Mouse (Mus musculus) lung, postnatal 0 days (tissue): Measurements from ENCODE around the gene Acsf3. TPM values are rescaled to one million over a fixed set of nuclear protein-coding genes. Genes with fewer than 3 reads are reported as not detected.

ENCODE experiments used
- ATAC-seq: fragments of 200-750 bp; cut with Nextera tagmentation; 2 replicates; pipeline ENCODE4 v1.8.0; 2017; ENCODE audit warnings: moderate library complexity
- DNase-seq: peaks from one replicate; pipeline ENCODE4 v3.0.0-alpha.2; 2016; ENCODE audit warnings: low spot score
- H3K27ac ChIP-seq: fragments of 300-500 bp; sonication (generic); 2 replicates; pipeline ENCODE4 v1.5.1; 2014; ENCODE audit warnings: antibody characterized with exemption, mild to moderate bottlenecking, low read length, mixed read lengths
- H3K27me3 ChIP-seq: fragments of 300-500 bp; sonication (generic); replicated peaks from 2 replicates; pipeline ENCODE4 v1.6.1; 2014; ENCODE audit warnings: low read length, mixed read lengths; ENCODE audit not compliant: insufficient read depth
- H3K36me3 ChIP-seq: fragments of 300-500 bp; sonication (generic); 2 replicates; pipeline ENCODE4 v1.6.1; 2014; ENCODE audit warnings: low read length, mixed read lengths; ENCODE audit not compliant: insufficient read depth
- H3K4me1 ChIP-seq: fragments of 300-500 bp; sonication (generic); 2 replicates; pipeline ENCODE4 v1.6.1; 2014; ENCODE audit warnings: antibody characterized with exemption, low read depth, low read length, mixed read lengths; ENCODE audit not compliant: insufficient read depth
- H3K4me2 ChIP-seq: fragments of 300-500 bp; sonication (generic); replicated peaks from 2 replicates; pipeline ENCODE4 v1.6.1; 2014; ENCODE audit warnings: low read depth, mild to moderate bottlenecking, low read length, moderate library complexity, mixed read lengths
- H3K4me3 ChIP-seq: fragments of 300-500 bp; sonication (generic); 2 replicates; pipeline ENCODE4 v1.5.1; 2014; ENCODE audit warnings: low read depth, low read length
- H3K9ac ChIP-seq: fragments of 300-500 bp; sonication (generic); replicated peaks from 2 replicates; pipeline ENCODE4 v1.6.1; 2014; ENCODE audit warnings: low read depth, mild to moderate bottlenecking
- H3K9me3 ChIP-seq: fragments of 300-500 bp; sonication (generic); 2 replicates; pipeline ENCODE4 v1.6.1; 2016; ENCODE audit warnings: low read length, mixed read lengths
- CTCF ChIP-seq: IDR thresholded peaks from 2 replicates; pipeline ENCODE4 v1.5.1; 2016; ENCODE audit warnings: antibody characterized with exemption, mild to moderate bottlenecking
- EP300 ChIP-seq: IDR thresholded peaks from 2 replicates; pipeline ENCODE4 v1.6.1; 2016; ENCODE audit warnings: antibody characterized with exemption, mild to moderate bottlenecking, control low read depth
- WGBS: fragments of 180-500 bp; shearing (Covaris S2); extraction: QIAGEN DNeasy Blood & Tissue Kit; methylation state at CpG from one replicate; pipeline ENCODE4 v1.1.7; 2014; 5-methylcytosine and 5-hydroxymethylcytosine counted together
- polyA plus RNA-seq: library from polyadenylated mRNA; unstranded; fragments of >200 nt; fragmentation: Nextera tagmentation; extraction: Ambion mirVana; gene quantifications from 2 replicates; pipeline ENCODE4 v1.2.1, GENCODE M21; 2015

Gene Acsf3
- polyA plus RNA-seq, 1 experiment from 2014 or later = 10.9 TPM

- WGBS = 73% methylated on average over 8 of the region's 8 CpGs
- no peak for ATAC-seq
Measured at GRCm38 (mm10) chr8:122856288-122856687, 81.0 kb downstream of the Acsf3 start.

GRCm38 (mm10) chr8:122859843-122860242 is 84.6 kb downstream of the Acsf3 start:
- no peak overlapping the region for H3K9ac ChIP-seq
- no peaks in the 10 kb centered on the region for H3K9me3 ChIP-seq
- no peak overlapping the region for H3K27ac ChIP-seq
- TF ChIP-seq EP300 (no peak), CTCF (no peak)
- H3K27me3 ChIP-seq = no peaks in the 10 kb centered on the region
- ATAC-seq = no peak; the same call in 1 of the 2 replicates
- H3K4me2 ChIP-seq = no peak overlapping the region
- H3K36me3 ChIP-seq = no peaks in the 10 kb centered on the region
- H3K4me3 ChIP-seq = no peak overlapping the region
- 52% methylated on average over 13 of the region's 13 CpGs for WGBS
- H3K4me1 ChIP-seq = no peaks in the 10 kb centered on the region
- DNase-seq = no peak

More at GRCm38 (mm10) chr8:122856288-122856687, 81.0 kb downstream of the Acsf3 start:
- Histone ChIP-seq H3K4me3 (no peak overlapping the region), H3K27ac (no peak overlapping the region), H3K36me3 (no peaks in the 10 kb centered on the region), H3K4me2 (no peak overlapping the region), H3K9me3 (no peaks in the 10 kb centered on the region), H3K4me1 (no peaks in the 10 kb centered on the region), H3K27me3 (no peaks in the 10 kb centered on the region), H3K9ac (no peak overlapping the region)
- no peak for TF ChIP-seq CTCF
- no peak for TF ChIP-seq EP300
- no peak for DNase-seq

- DNase-seq (no peak), ATAC-seq (no peak)
- H3K4me3 ChIP-seq = no peak overlapping the region
- H3K36me3 ChIP-seq = no peaks in the 10 kb centered on the region
- H3K4me1 ChIP-seq = no peaks in the 10 kb centered on the region
- H3K27me3 ChIP-seq = no peaks in the 10 kb centered on the region
- 66% methylated on average over 26 of the region's 26 CpGs for WGBS
- H3K9ac ChIP-seq = no peak overlapping the region
- 0 out of 2 replicates have a peak overlapping the region, but pooled peaks have one; percentile 14 for H3K4me2 ChIP-seq
- no peaks in the 10 kb centered on the region for H3K9me3 ChIP-seq
- no peak overlapping the region for H3K27ac ChIP-seq
- no peak for TF ChIP-seq EP300
- TF ChIP-seq CTCF = no peak
Measured at GRCm38 (mm10) chr8:122864719-122865129, 89.4 kb downstream of the Acsf3 start.

GRCm38 (mm10) chr8:122865441-122865840 is 90.2 kb downstream of the Acsf3 start:
- Histone ChIP-seq H3K4me1 (no peaks in the 10 kb centered on the region), H3K27me3 (no peaks in the 10 kb centered on the region), H3K4me2 (no peak overlapping the region), H3K9ac (no peak overlapping the region), H3K9me3 (no peaks in the 10 kb centered on the region), H3K27ac (no peak overlapping the region), H3K4me3 (no peak overlapping the region), H3K36me3 (no peaks in the 10 kb centered on the region)
- peak; percentile 22 for DNase-seq
- no peak for ATAC-seq
- 68% methylated on average over 10 of the region's 10 CpGs for WGBS
- TF ChIP-seq CTCF = peak; percentile 56
- no peak for TF ChIP-seq EP300

- Histone ChIP-seq H3K4me3 (no peak overlapping the region), H3K27ac (no peak overlapping the region), H3K36me3 (no peaks in the 10 kb centered on the region), H3K27me3 (no peaks in the 10 kb centered on the region), H3K4me1 (no peaks in the 10 kb centered on the region), H3K9ac (no peak overlapping the region), H3K4me2 (no peak overlapping the region), H3K9me3 (no peaks in the 10 kb centered on the region)
- WGBS = 70% methylated on average over 8 of the region's 8 CpGs
- TF ChIP-seq EP300 = no peak
- no peak for TF ChIP-seq CTCF
- DNase-seq = no peak
- ATAC-seq = no peak
Measured at GRCm38 (mm10) chr8:122866231-122866630, 90.9 kb downstream of the Acsf3 start.

Other genes starting within 250 kb of the Acsf3 start
- 27.3 and 31.3 TPM in 2 replicates for gene Piezo1, start 224.2 kb upstream of the Acsf3 start, polyA plus RNA-seq
- 7.4 and 7.7 TPM in 2 replicates for gene Cdt1, start 207.5 kb upstream of the Acsf3 start, polyA plus RNA-seq
- gene Aprt, start 198.6 kb upstream of the Acsf3 start, polyA plus RNA-seq = 203 and 206 TPM in 2 replicates
- gene Galns, start 164.0 kb upstream of the Acsf3 start, polyA plus RNA-seq = 14.3 and 14.5 TPM in 2 replicates
- 66.8 and 70.0 TPM in 2 replicates for gene Trappc2l, start 163.8 kb upstream of the Acsf3 start, polyA plus RNA-seq
- 0.12 TPM in 1 of 2 replicates, not detected in the other for gene Pabpn1l, start 152.7 kb upstream of the Acsf3 start, polyA plus RNA-seq
- 15.0 and 17.0 TPM in 2 replicates for gene Cbfa2t3, start 76.4 kb upstream of the Acsf3 start, polyA plus RNA-seq
- gene Cdh15, start 72.5 kb downstream of the Acsf3 start, polyA plus RNA-seq = 0.10 TPM in 1 of 2 replicates, not detected in the other